Mouse (Mus musculus): Measurements from ENCODE around the gene Vps33a. TPM values are rescaled to one million over a fixed set of nuclear protein-coding genes. Genes with fewer than 3 reads are reported as not detected.

The Vps33a gene
- polyA plus RNA-seq, 1 experiment from 2014 or later, result 15.9 TPM

DNA sequence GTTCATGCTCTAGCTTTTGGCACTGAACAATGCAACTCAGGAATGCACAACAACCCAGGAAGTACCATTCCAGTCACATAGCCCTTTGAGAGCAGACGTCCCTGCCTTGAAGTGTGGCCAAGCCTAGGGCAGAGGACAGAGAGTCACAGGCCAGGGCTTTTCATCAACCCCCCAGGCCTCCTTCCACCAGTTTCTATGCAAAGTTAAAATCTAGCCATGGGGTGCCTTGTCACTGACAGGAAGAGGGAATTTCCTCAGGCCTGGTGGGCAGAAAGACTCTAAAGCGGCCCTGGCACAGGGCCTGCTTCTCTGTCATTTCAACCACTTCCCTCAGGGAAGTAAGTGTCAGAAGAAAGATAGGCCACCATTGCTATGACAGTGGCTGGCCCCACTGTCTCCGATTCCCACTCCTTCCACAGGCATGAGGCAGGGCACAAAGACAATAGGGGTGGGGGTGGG is 34.4 kb upstream of the Vps33a start:
- no peak overlapping the region for H3K27ac ChIP-seq (ENCODE audit: low read depth, low read length)

DNA sequence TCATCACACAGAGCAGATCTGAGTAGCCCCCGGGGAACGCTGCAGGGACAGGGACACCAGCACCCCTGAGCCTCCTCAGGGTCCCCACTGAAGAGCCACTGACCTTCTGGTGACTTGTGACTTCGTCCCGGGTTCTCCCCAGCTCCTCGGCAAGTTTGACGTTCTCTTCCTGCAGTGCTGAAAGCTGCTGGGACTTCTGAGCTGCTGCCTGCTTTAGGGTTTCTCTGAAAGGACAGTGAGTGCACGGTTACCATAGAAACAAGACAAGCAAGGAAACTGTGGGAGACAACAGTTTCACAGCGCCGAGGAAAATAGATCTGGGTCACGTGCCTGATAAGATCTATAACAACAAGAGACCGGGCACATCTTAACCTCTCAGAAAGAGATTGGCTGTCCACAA is 30.7 kb upstream of the Vps33a start:
- no peak overlapping the region for H3K27ac ChIP-seq (ENCODE audit: low read depth, low read length)
- WGBS, result 46% methylated on average over 11 of the region's 11 CpGs
- ATAC-seq, result no peak

More for the DNA sequence above, 34.4 kb upstream of the Vps33a start:
- WGBS, result 78% methylated on average over 3 of the region's 3 CpGs
- peaks cover 38% of the 10 kb centered on the region for H3K36me3 ChIP-seq (ENCODE audit: control insufficient read depth, insufficient read depth)
- H3K4me3 ChIP-seq (ENCODE audit: low read depth, low read length), result no peak overlapping the region
- H3K9ac ChIP-seq (ENCODE audit: low read depth, low read length), result no peak overlapping the region
- no peak for TF ChIP-seq CTCF (IDR thresholded peaks at IDR 0.05; ENCODE audit: low read depth)
- ATAC-seq, result no peak
- no peaks in the 10 kb centered on the region for H3K9me3 ChIP-seq (ENCODE audit: control insufficient read depth)
- H3K27me3 ChIP-seq (replicated peaks; ENCODE audit: control insufficient read depth, insufficient read depth, low read length), result no peaks in the 10 kb centered on the region
- no peak overlapping the region for H3K4me2 ChIP-seq (replicated peaks; ENCODE audit: low read depth)
- H3K4me1 ChIP-seq (replicated peaks; ENCODE audit: control insufficient read depth, insufficient read depth, low read length), result no peaks in the 10 kb centered on the region

DNA sequence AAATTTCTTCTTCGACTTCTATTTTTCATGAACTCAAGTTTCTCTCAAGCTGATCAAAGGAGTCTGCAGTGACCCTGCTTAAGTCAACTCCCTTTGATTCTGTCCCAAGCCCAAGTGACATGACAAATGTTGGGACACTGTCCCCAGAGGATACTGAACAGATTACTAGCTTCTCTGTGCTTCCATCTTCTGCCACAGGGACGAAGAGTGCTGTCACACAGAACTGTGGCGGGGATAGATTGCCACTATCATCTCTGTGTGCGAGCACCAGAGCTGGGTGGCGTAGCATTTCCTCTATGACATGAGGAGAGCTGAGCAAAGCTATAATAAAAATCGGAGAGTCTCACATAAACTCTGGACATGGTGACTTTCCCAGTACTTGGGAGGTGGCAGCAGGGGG is 29.3 kb upstream of the Vps33a start:
- Histone ChIP-seq H3K9me3 (ENCODE audit: control insufficient read depth) (no peaks in the 10 kb centered on the region), H3K4me3 (ENCODE audit: low read depth, low read length) (no peak overlapping the region), H3K9ac (ENCODE audit: low read depth, low read length) (no peak overlapping the region), H3K4me2 (replicated peaks; ENCODE audit: low read depth) (no peak overlapping the region), H3K36me3 (ENCODE audit: control insufficient read depth, insufficient read depth) (peaks cover 28% of the 10 kb centered on the region), H3K4me1 (replicated peaks; ENCODE audit: control insufficient read depth, insufficient read depth, low read length) (no peaks in the 10 kb centered on the region), H3K27ac (ENCODE audit: low read depth, low read length) (no peak overlapping the region), H3K27me3 (replicated peaks; ENCODE audit: control insufficient read depth, insufficient read depth, low read length) (no peaks in the 10 kb centered on the region)
- no peak for TF ChIP-seq CTCF (IDR thresholded peaks at IDR 0.05; ENCODE audit: low read depth)
- 91% methylated on average over 6 of the region's 6 CpGs for WGBS
- ATAC-seq, result no peak

More for the DNA sequence above, 30.7 kb upstream of the Vps33a start:
- no peaks in the 10 kb centered on the region for H3K9me3 ChIP-seq (ENCODE audit: control insufficient read depth)
- H3K4me1 ChIP-seq (replicated peaks; ENCODE audit: control insufficient read depth, insufficient read depth, low read length), result no peaks in the 10 kb centered on the region
- no peak overlapping the region for H3K9ac ChIP-seq (ENCODE audit: low read depth, low read length)
- H3K36me3 ChIP-seq (ENCODE audit: control insufficient read depth, insufficient read depth), result peaks cover 39% of the 10 kb centered on the region
- TF ChIP-seq CTCF (IDR thresholded peaks at IDR 0.05; ENCODE audit: low read depth), result no peak
- no peak overlapping the region for H3K4me2 ChIP-seq (replicated peaks; ENCODE audit: low read depth)
- H3K4me3 ChIP-seq (ENCODE audit: low read depth, low read length), result no peak overlapping the region
- H3K27me3 ChIP-seq (replicated peaks; ENCODE audit: control insufficient read depth, insufficient read depth, low read length), result no peaks in the 10 kb centered on the region

DNA sequence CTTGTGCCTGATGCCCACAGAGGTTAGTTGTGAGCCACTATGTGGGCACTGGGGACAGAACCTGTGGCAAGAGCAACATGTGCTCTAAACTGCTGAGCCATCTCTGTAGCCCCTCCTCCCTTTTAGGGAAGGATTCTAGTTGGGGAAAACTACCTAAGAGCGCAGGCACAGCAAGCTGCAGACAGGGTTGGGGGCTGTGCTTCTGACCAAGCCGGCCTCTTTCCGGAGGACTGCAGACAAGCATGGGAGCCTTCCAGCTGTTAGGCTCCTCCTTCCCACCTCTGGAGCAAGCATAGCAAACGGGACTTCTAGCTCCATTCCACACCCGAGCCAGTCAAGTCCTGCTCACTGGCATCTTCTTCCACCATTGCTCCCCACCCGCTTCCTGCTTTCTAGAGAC is 26.5 kb upstream of the Vps33a start:
- no peak for ATAC-seq
- no peak for TF ChIP-seq CTCF (IDR thresholded peaks at IDR 0.05; ENCODE audit: low read depth)
- Histone ChIP-seq H3K9ac (ENCODE audit: low read depth, low read length) (no peak overlapping the region), H3K9me3 (ENCODE audit: control insufficient read depth) (no peaks in the 10 kb centered on the region), H3K4me3 (ENCODE audit: low read depth, low read length) (no peak overlapping the region), H3K4me2 (replicated peaks; ENCODE audit: low read depth) (no peak overlapping the region), H3K36me3 (ENCODE audit: control insufficient read depth, insufficient read depth) (peaks cover 17% of the 10 kb centered on the region; the same call in 1 of the 2 replicates), H3K4me1 (replicated peaks; ENCODE audit: control insufficient read depth, insufficient read depth, low read length) (no peaks in the 10 kb centered on the region), H3K27me3 (replicated peaks; ENCODE audit: control insufficient read depth, insufficient read depth, low read length) (no peaks in the 10 kb centered on the region), H3K27ac (ENCODE audit: low read depth, low read length) (no peak overlapping the region; the same call in 1 of the 2 replicates)
- WGBS, result 54% methylated on average over 6 of the region's 6 CpGs

DNA sequence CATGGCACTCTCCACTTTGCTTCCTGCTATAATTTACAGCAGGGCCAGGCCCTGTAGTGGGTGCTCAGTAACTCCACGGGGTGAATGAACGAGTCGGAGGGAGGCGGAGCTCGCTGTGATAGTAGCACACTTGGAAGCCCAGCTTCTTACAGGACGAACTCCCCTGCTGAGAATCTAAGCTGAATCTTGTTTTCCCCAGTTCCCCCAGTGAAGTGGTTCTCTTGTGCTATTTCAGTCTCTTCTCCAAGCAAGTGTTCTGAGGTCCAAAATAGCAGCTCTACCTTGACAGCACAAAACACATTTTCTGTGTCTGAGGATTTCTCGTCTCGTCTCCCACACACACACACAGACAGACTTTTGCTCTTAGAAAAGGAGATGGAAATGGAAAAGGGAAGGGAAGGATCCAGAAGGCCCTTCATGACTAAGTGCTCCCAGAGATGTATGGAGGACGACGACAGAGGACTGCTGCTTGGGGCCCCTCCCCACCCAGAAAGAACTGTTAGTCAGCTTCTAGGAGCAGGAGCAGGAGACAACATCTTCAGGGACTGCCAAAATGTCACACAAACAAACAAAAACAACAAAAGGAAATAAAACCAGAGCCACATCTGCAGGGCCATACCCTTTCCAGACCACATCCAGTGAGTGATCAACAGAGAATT is 20.9 kb upstream of the Vps33a start:
- 72% methylated on average over 10 of the region's 10 CpGs for WGBS
- Histone ChIP-seq H3K9me3 (ENCODE audit: control insufficient read depth) (no peaks in the 10 kb centered on the region), H3K27me3 (replicated peaks; ENCODE audit: control insufficient read depth, insufficient read depth, low read length) (no peaks in the 10 kb centered on the region), H3K36me3 (ENCODE audit: control insufficient read depth, insufficient read depth) (peaks cover 18% of the 10 kb centered on the region), H3K27ac (ENCODE audit: low read depth, low read length) (no peak overlapping the region), H3K4me2 (replicated peaks; ENCODE audit: low read depth) (no peak overlapping the region), H3K9ac (ENCODE audit: low read depth, low read length) (no peak overlapping the region), H3K4me1 (replicated peaks; ENCODE audit: control insufficient read depth, insufficient read depth, low read length) (no peaks in the 10 kb centered on the region), H3K4me3 (ENCODE audit: low read depth, low read length) (no peak overlapping the region)
- no peak for TF ChIP-seq CTCF (IDR thresholded peaks at IDR 0.05; ENCODE audit: low read depth)
- ATAC-seq, result no peak

DNA sequence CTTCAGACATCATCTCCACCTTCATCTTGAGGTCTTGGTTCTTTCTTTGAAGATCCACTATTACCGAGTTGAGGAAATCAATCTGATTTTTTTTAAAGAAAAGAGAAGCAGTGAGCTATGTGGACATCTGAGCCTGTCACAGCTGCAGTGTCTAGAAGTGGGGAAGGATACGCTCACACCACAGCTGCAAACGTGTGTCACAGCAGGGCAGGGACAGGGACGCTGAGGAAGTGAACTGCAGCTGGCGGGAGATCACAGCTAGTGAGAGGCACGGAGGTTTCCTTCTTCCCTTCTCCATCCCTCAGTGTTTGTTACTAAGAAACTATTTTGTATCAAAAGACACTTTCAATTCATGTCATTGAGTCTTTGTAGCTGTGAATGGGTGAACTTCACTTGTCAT is 7.2 kb upstream of the Vps33a start:
- Histone ChIP-seq H3K9ac (ENCODE audit: low read depth, low read length) (no peak overlapping the region), H3K27me3 (replicated peaks; ENCODE audit: control insufficient read depth, insufficient read depth, low read length) (no peaks in the 10 kb centered on the region), H3K4me3 (ENCODE audit: low read depth, low read length) (no peak overlapping the region), H3K4me1 (replicated peaks; ENCODE audit: control insufficient read depth, insufficient read depth, low read length) (no peaks in the 10 kb centered on the region), H3K4me2 (replicated peaks; ENCODE audit: low read depth) (no peak overlapping the region), H3K9me3 (ENCODE audit: control insufficient read depth) (no peaks in the 10 kb centered on the region), H3K27ac (ENCODE audit: low read depth, low read length) (no peak overlapping the region), H3K36me3 (ENCODE audit: control insufficient read depth, insufficient read depth) (peaks cover 39% of the 10 kb centered on the region)
- TF ChIP-seq CTCF (IDR thresholded peaks at IDR 0.05; ENCODE audit: low read depth), result no peak
- ATAC-seq, result no peak
- 88% methylated on average over 6 of the region's 6 CpGs for WGBS
